Mouse (Mus musculus) myocyte (in vitro differentiated cells): ENCODE results near the gene Abhd17c. TPM values are rescaled to one million over a fixed set of nuclear protein-coding genes. Genes with fewer than 3 reads are reported as not detected.
A peak's percentile ranks its signal among the peaks of the same experiment; 100 is the strongest.

ENCODE experiments used
- H3K27me3 ChIP-seq: one replicate; pipeline ENCODE4 v1.6.1; 2011; ENCODE audit not compliant: control insufficient read depth, insufficient read depth, insufficient read length
- H3K36me3 ChIP-seq: one replicate; pipeline ENCODE4 v1.6.1; 2011; ENCODE audit not compliant: control insufficient read depth, insufficient read depth
- H3K4me2 ChIP-seq: one replicate; pipeline ENCODE4 v1.6.1; 2011; ENCODE audit warnings: low read depth, control low read depth
- H3K4me3 ChIP-seq: one replicate; pipeline ENCODE4 v1.5.1; 2011; ENCODE audit warnings: mild to moderate bottlenecking, control low read depth, moderate library complexity
- H3K79me2 ChIP-seq: one replicate; pipeline ENCODE4 v1.6.1; 2011; ENCODE audit not compliant: control insufficient read depth, insufficient read depth
- H3ac ChIP-seq: one replicate; pipeline ENCODE4 v1.6.1; 2011; ENCODE audit not compliant: control insufficient read depth, insufficient read length
- CEBPB ChIP-seq: IDR thresholded peaks from 2 replicates; pipeline ENCODE4 v1.6.1; 2011; ENCODE audit warnings: mild to moderate bottlenecking, moderate library complexity; ENCODE audit not compliant: poor library complexity, insufficient read depth, severe bottlenecking
- E2F4 ChIP-seq: IDR thresholded peaks from one replicate; pipeline ENCODE4 v1.6.1; 2011; ENCODE audit warnings: mild to moderate bottlenecking, control low read depth, moderate library complexity; ENCODE audit not compliant: insufficient read depth
- MAX ChIP-seq: IDR thresholded peaks from one replicate; pipeline ENCODE4 v1.6.1; 2011; ENCODE audit warnings: low read depth, mild to moderate bottlenecking, control low read depth
- MYOD1 ChIP-seq, 3 experiments: IDR thresholded peaks; one replicate each; pipeline ENCODE4 v1.6.1; 2011; ENCODE audit warnings: control low read depth in 2 of 3, low read depth in 2 of 3, mild to moderate bottlenecking in 2 of 3, moderate library complexity in 1 of 3; ENCODE audit not compliant: insufficient read length in 2 of 3, control insufficient read depth in 1 of 3
- MYOG ChIP-seq, 3 experiments: IDR thresholded peaks; one replicate each; pipeline ENCODE4 v1.6.1; 2011; ENCODE audit warnings: control low read depth in 2 of 3, low read depth in 2 of 3, mild to moderate bottlenecking in 2 of 3; ENCODE audit not compliant: insufficient read length in 2 of 3, control insufficient read depth in 1 of 3, insufficient read depth in 1 of 3
- POLR2A ChIP-seq: IDR thresholded peaks from one replicate; pipeline ENCODE4 v1.6.1; 2011; ENCODE audit warnings: low read depth, mild to moderate bottlenecking, control low read depth, moderate library complexity; ENCODE audit not compliant: insufficient read length
- POLR2AphosphoS2 ChIP-seq: IDR thresholded peaks from one replicate; pipeline ENCODE4 v1.6.1; 2011; ENCODE audit warnings: low read depth, control low read depth; ENCODE audit not compliant: insufficient read length
- REST ChIP-seq: IDR thresholded peaks from one replicate; pipeline ENCODE4 v1.6.1; 2011; ENCODE audit warnings: mild to moderate bottlenecking, control low read depth, moderate library complexity; ENCODE audit not compliant: insufficient read depth, insufficient read length
- SRF ChIP-seq: IDR thresholded peaks from one replicate; pipeline ENCODE4 v1.6.1; 2011; ENCODE audit warnings: low read depth; ENCODE audit not compliant: control insufficient read depth, insufficient read length
- TCF12 ChIP-seq: IDR thresholded peaks from one replicate; pipeline ENCODE4 v1.6.1; 2011; ENCODE audit warnings: mild to moderate bottlenecking, control low read depth; ENCODE audit not compliant: poor library complexity, insufficient read depth, severe bottlenecking
- TCF3 ChIP-seq: IDR thresholded peaks from one replicate; pipeline ENCODE4 v1.6.1; 2011; ENCODE audit warnings: low read depth, control low read depth; ENCODE audit not compliant: insufficient read length
- USF1 ChIP-seq: IDR thresholded peaks from one replicate; pipeline ENCODE4 v1.6.1; 2011; ENCODE audit warnings: low read depth, mild to moderate bottlenecking, control low read depth, moderate library complexity
- polyA plus RNA-seq: library from polyadenylated mRNA; unstranded; fragments of >200 nt; fragmentation: generic; extraction: Trizol; gene quantifications from one replicate; pipeline ENCODE4 v1.2.1, GENCODE M21; 2012; ENCODE audit warnings: missing spikeins

Abhd17c gene
- polyA plus RNA-seq, 1 experiment: 32.4 TPM

- Histone ChIP-seq H3K36me3 (no peaks in the 10 kb centered on the region), H3K4me2 (no peak overlapping the region), H3K79me2 (no peaks in the 10 kb centered on the region), H3K27me3 (no peaks in the 10 kb centered on the region), H3K4me3 (no peak overlapping the region), H3ac (no peak overlapping the region)
- no peak for TF ChIP-seq CEBPB
- TF ChIP-seq SRF: no peak
- TF ChIP-seq TCF3: no peak
- TF ChIP-seq POLR2A: no peak
- TF ChIP-seq MYOD1 (IDR thresholded peaks at IDR 0.05; ENCODE audit: control insufficient read depth in 1 of 3, insufficient read length in 2 of 3, low read depth in 2 of 3): no peak
- no peak for TF ChIP-seq MYOG (IDR thresholded peaks at IDR 0.05; ENCODE audit: control insufficient read depth in 1 of 3, insufficient read depth in 1 of 3, insufficient read length in 2 of 3, low read depth in 2 of 3)
- no peak for TF ChIP-seq E2F4
- no peak for TF ChIP-seq TCF12
- no peak for TF ChIP-seq MAX
Observed at GRCm38 (mm10) chr7:84089777-84090176, 61.9 kb downstream of the Abhd17c start.

- Histone ChIP-seq H3K4me3 (no peak overlapping the region), H3K79me2 (no peaks in the 10 kb centered on the region), H3K4me2 (peak overlapping the region; percentile 27), H3K27me3 (no peaks in the 10 kb centered on the region), H3ac (no peak overlapping the region), H3K36me3 (no peaks in the 10 kb centered on the region)
- TF ChIP-seq POLR2A (no peak), CEBPB (no peak), MAX (no peak), TCF12 (no peak), MYOD1 (IDR thresholded peaks at IDR 0.05; ENCODE audit: control insufficient read depth in 1 of 3, insufficient read length in 2 of 3, low read depth in 2 of 3) (no peak), E2F4 (no peak), MYOG (IDR thresholded peaks at IDR 0.05; ENCODE audit: control insufficient read depth in 1 of 3, insufficient read depth in 1 of 3, insufficient read length in 2 of 3, low read depth in 2 of 3) (no peak), SRF (no peak), REST (no peak), POLR2AphosphoS2 (no peak), TCF3 (no peak), USF1 (no peak)
Observed at GRCm38 (mm10) chr7:84088971-84089370, 62.7 kb downstream of the Abhd17c start.

GRCm38 (mm10) chr7:84088191-84088590, 63.5 kb downstream of the Abhd17c start:
- H3ac ChIP-seq: no peak overlapping the region
- H3K79me2 ChIP-seq: no peaks in the 10 kb centered on the region
- H3K36me3 ChIP-seq: no peaks in the 10 kb centered on the region
- TF ChIP-seq POLR2AphosphoS2 (no peak), USF1 (no peak), SRF (no peak), CEBPB (no peak)
- peak overlapping the region; percentile 27 for H3K4me2 ChIP-seq
- H3K4me3 ChIP-seq: no peak overlapping the region
- no peaks in the 10 kb centered on the region for H3K27me3 ChIP-seq

- H3ac ChIP-seq: no peak within 1 kb of the TSS
- no peaks in the 10 kb centered on the region for H3K27me3 ChIP-seq
- peak within 1 kb of the TSS; percentile 80 for H3K4me2 ChIP-seq
- TF ChIP-seq MYOD1 (IDR thresholded peaks at IDR 0.05; ENCODE audit: control insufficient read depth in 1 of 3, insufficient read length in 2 of 3, low read depth in 2 of 3): no peak
- no peak for TF ChIP-seq REST
- TF ChIP-seq E2F4: no peak
- TF ChIP-seq SRF: no peak
- peak; percentile 76 for TF ChIP-seq POLR2A
- TF ChIP-seq CEBPB: no peak
- no peak for TF ChIP-seq MAX
- no peak for TF ChIP-seq MYOG (IDR thresholded peaks at IDR 0.05; ENCODE audit: control insufficient read depth in 1 of 3, insufficient read depth in 1 of 3, insufficient read length in 2 of 3, low read depth in 2 of 3)
- TF ChIP-seq POLR2AphosphoS2: peak; percentile 78
- no peak for TF ChIP-seq TCF12
- H3K79me2 ChIP-seq: no peaks in the 10 kb centered on the region
- no peaks in the 10 kb centered on the region for H3K36me3 ChIP-seq
- H3K4me3 ChIP-seq: peak within 1 kb of the TSS; percentile 32
Observed at GRCm38 (mm10) chr7:84086039-84086829, 65.5 kb downstream of the Abhd17c start, which contains the start of gene Cemip. TSS of gene Cemip (minus strand) at chr7:84086502.
